Mouse (Mus musculus) MEL (cell line): ENCODE measurements at regions not wholly inside any gene's neighbourhood (a gene's known extent, or its start where the extent isn't known, plus 50 kb on each side); places are given as distances from the start of the nearest gene placed in this dataset.

Experiments
- DNase-seq: peaks from one replicate; pipeline ENCODE4 v3.0.0; 2011; ENCODE audit warnings: low read depth, low spot score
- H3K27ac ChIP-seq: 2 replicates; pipeline ENCODE4 v1.5.1; 2012; ENCODE audit warnings: low read depth, mild to moderate bottlenecking, control low read depth, low read length, moderate library complexity; ENCODE audit not compliant: control insufficient read depth
- H3K27me3 ChIP-seq, 2 experiments: fragments of 150-350 bp in 1 of 2; sonication (generic) in 1 of 2; 2 replicates each; pipeline ENCODE4 v1.6.1; 2012; ENCODE audit warnings: low read length in 2 of 2, mild to moderate bottlenecking in 2 of 2, improper control_type of control experiment in 1 of 2, moderate library complexity in 1 of 2; ENCODE audit not compliant: insufficient read depth in 2 of 2, control insufficient read depth in 1 of 2
- H3K36me3 ChIP-seq, 2 experiments: 2 replicates each; pipeline ENCODE4 v1.6.1; 2012 to 2014; ENCODE audit warnings: low read length in 2 of 2, improper control_type of control experiment in 1 of 2, inconsistent platforms in 1 of 2, mild to moderate bottlenecking in 1 of 2; ENCODE audit not compliant: insufficient read depth in 2 of 2, control insufficient read depth in 1 of 2
- H3K4me1 ChIP-seq, 2 experiments: fragments of 150-350 bp in 1 of 2; sonication (generic) in 1 of 2; 2 replicates each; pipeline ENCODE4 v1.6.1; 2012; ENCODE audit warnings: low read length in 2 of 2, improper control_type of control experiment in 1 of 2, mild to moderate bottlenecking in 1 of 2; ENCODE audit not compliant: insufficient read depth in 2 of 2, control insufficient read depth in 1 of 2
- H3K4me3 ChIP-seq, 2 experiments: fragments of 150-350 bp in 1 of 2; sonication (generic) in 1 of 2; 2 replicates each; pipeline ENCODE4 v1.5.1; 2012; ENCODE audit warnings: low read depth in 2 of 2, low read length in 2 of 2, mild to moderate bottlenecking in 2 of 2, moderate library complexity in 2 of 2, control low read depth in 1 of 2, improper control_type of control experiment in 1 of 2; ENCODE audit not compliant: control insufficient read depth in 1 of 2, insufficient read depth in 1 of 2
- H3K79me2 ChIP-seq: 2 replicates; pipeline ENCODE4 v1.6.1; 2012; ENCODE audit warnings: mild to moderate bottlenecking, low read length, moderate library complexity; ENCODE audit not compliant: control insufficient read depth, poor library complexity, insufficient read depth
- H3K9ac ChIP-seq: 2 replicates; pipeline ENCODE4 v1.6.1; 2012; ENCODE audit warnings: low read depth, mild to moderate bottlenecking, control low read depth, low read length, moderate library complexity; ENCODE audit not compliant: control insufficient read depth, poor library complexity, severe bottlenecking
- H3K9me3 ChIP-seq: fragments of 150-350 bp; sonication (generic); replicated peaks from 2 replicates; pipeline ENCODE4 v1.6.1; 2012; ENCODE audit warnings: mild to moderate bottlenecking, low read length, improper control_type of control experiment, moderate library complexity; ENCODE audit not compliant: insufficient read depth
- CHD2 ChIP-seq: IDR thresholded peaks from 2 replicates; pipeline ENCODE4 v1.6.1; 2011; ENCODE audit warnings: low read length, improper control_type of control experiment
- E2F4 ChIP-seq: IDR thresholded peaks from 2 replicates; pipeline ENCODE4 v1.6.1; 2011; ENCODE audit warnings: low read depth, low read length, improper control_type of control experiment, borderline replicate concordance
- GABPA ChIP-seq: IDR thresholded peaks from 2 replicates; pipeline ENCODE4 v1.6.1; 2012; ENCODE audit warnings: low read depth, mild to moderate bottlenecking, inconsistent platforms, low read length, improper control_type of control experiment, moderate library complexity
- GATA1 ChIP-seq: IDR thresholded peaks from 2 replicates; pipeline ENCODE4 v1.6.1; 2011; ENCODE audit warnings: low read depth, low read length, improper control_type of control experiment
- JUND ChIP-seq: IDR thresholded peaks from 2 replicates; pipeline ENCODE4 v1.6.1; 2011; ENCODE audit warnings: low read depth, mild to moderate bottlenecking, improper control_type of control experiment, low read length
- KAT2A ChIP-seq: conservative IDR thresholded peaks from 2 replicates; pipeline ENCODE4 v1.6.1; 2012; ENCODE audit warnings: low read depth, low read length, improper control_type of control experiment, inconsistent platforms
- MAFK ChIP-seq: IDR thresholded peaks from 2 replicates; pipeline ENCODE4 v1.6.1; 2011; ENCODE audit warnings: low read depth, mild to moderate bottlenecking, low read length, improper control_type of control experiment, borderline replicate concordance
- MAZ ChIP-seq: IDR thresholded peaks from 2 replicates; pipeline ENCODE4 v1.6.1; 2012; ENCODE audit warnings: low read depth, mild to moderate bottlenecking, inconsistent platforms, low read length, improper control_type of control experiment
- MYB ChIP-seq: IDR thresholded peaks from 2 replicates; pipeline ENCODE4 v1.6.1; 2011; ENCODE audit warnings: mild to moderate bottlenecking, low read depth, low read length, improper control_type of control experiment
- NELFE ChIP-seq: IDR thresholded peaks from 2 replicates; pipeline ENCODE4 v1.6.1; 2011; ENCODE audit warnings: low read depth, low read length, improper control_type of control experiment
- NRF1 ChIP-seq: IDR thresholded peaks from 2 replicates; pipeline ENCODE4 v1.6.1; 2014; ENCODE audit warnings: low read depth, mild to moderate bottlenecking, inconsistent platforms, low read length, improper control_type of control experiment, moderate library complexity; ENCODE audit not compliant: poor library complexity, insufficient read depth, severe bottlenecking
- POLR2AphosphoS2 ChIP-seq: IDR thresholded peaks from 2 replicates; pipeline ENCODE4 v1.6.1; 2011; ENCODE audit warnings: low read length, improper control_type of control experiment
- RAD21 ChIP-seq: IDR thresholded peaks from 2 replicates; pipeline ENCODE4 v1.6.1; 2011; ENCODE audit warnings: mild to moderate bottlenecking, low read depth, low read length, improper control_type of control experiment
- RCOR1 ChIP-seq: IDR thresholded peaks from 2 replicates; pipeline ENCODE4 v1.6.1; 2012; ENCODE audit warnings: low read depth, mild to moderate bottlenecking, inconsistent platforms, low read length, improper control_type of control experiment
- SIN3A ChIP-seq: IDR thresholded peaks from 2 replicates; pipeline ENCODE4 v1.6.1; 2012; ENCODE audit warnings: low read length, improper control_type of control experiment, inconsistent platforms
- SMC3 ChIP-seq: IDR thresholded peaks from 2 replicates; pipeline ENCODE4 v1.6.1; 2011; ENCODE audit warnings: low read depth, low read length, improper control_type of control experiment
- TAL1 ChIP-seq: IDR thresholded peaks from 2 replicates; pipeline ENCODE4 v1.6.1; 2012; ENCODE audit warnings: mild to moderate bottlenecking, inconsistent platforms, low read length, moderate library complexity, mixed read lengths
- TCF12 ChIP-seq: IDR thresholded peaks from 2 replicates; pipeline ENCODE4 v1.6.1; 2014; ENCODE audit warnings: low read depth, mild to moderate bottlenecking, inconsistent platforms, low read length, improper control_type of control experiment, moderate library complexity
- USF1 ChIP-seq: IDR thresholded peaks from 2 replicates; pipeline ENCODE4 v1.6.1; 2014; ENCODE audit warnings: low read depth, mild to moderate bottlenecking, inconsistent platforms, low read length, improper control_type of control experiment, moderate library complexity
- USF2 ChIP-seq, 2 experiments: IDR thresholded peaks; 2 replicates each; pipeline ENCODE4 v1.6.1; 2011 to 2012; ENCODE audit warnings: improper control_type of control experiment in 2 of 2, low read length in 2 of 2, borderline replicate concordance in 1 of 2, inconsistent platforms in 1 of 2, low read depth in 1 of 2, mild to moderate bottlenecking in 1 of 2; ENCODE audit not compliant: insufficient read depth in 1 of 2
- ZC3H11A ChIP-seq: IDR thresholded peaks from 2 replicates; pipeline ENCODE4 v1.6.1; 2012; ENCODE audit warnings: low read depth, mild to moderate bottlenecking, inconsistent platforms, low read length, improper control_type of control experiment
- ZKSCAN1 ChIP-seq: IDR thresholded peaks from 2 replicates; pipeline ENCODE4 v1.6.1; 2012; ENCODE audit warnings: low read depth, mild to moderate bottlenecking, inconsistent platforms, low read length, improper control_type of control experiment, moderate library complexity

GRCm38 (mm10) chr13:32479118-32479818 lies 140.7 kb upstream of the Gmds start:
- no peak for TF ChIP-seq POLR2AphosphoS2
- TF ChIP-seq TAL1: no peak
- TF ChIP-seq TCF12: no peak
- no peak for TF ChIP-seq GABPA
- TF ChIP-seq MYB: no peak
- Histone ChIP-seq H3K4me3 (no peak overlapping the region), H3K79me2 (no peaks in the 10 kb centered on the region), H3K9me3 (no peaks in the 10 kb centered on the region), H3K9ac (no peak overlapping the region), H3K27ac (no peak overlapping the region), H3K36me3 (no peaks in the 10 kb centered on the region), H3K4me1 (no peaks in the 10 kb centered on the region), H3K27me3 (peaks cover 0 to 2% of the 10 kb centered on the region in 2 experiments; a peak in 1 of 4 replicates)
- DNase-seq: no peak

GRCm38 (mm10) chr13:32465787-32466186 lies 127.2 kb upstream of the Gmds start:
- H3K79me2 ChIP-seq: no peaks in the 10 kb centered on the region
- no peak overlapping the region for H3K27ac ChIP-seq
- no peak for TF ChIP-seq CHD2
- no peak for TF ChIP-seq NRF1
- TF ChIP-seq ZKSCAN1: no peak
- no peak for TF ChIP-seq SIN3A
- no peak for TF ChIP-seq GATA1
- no peak for TF ChIP-seq RCOR1
- TF ChIP-seq MAFK: no peak
- no peak for TF ChIP-seq E2F4
- TF ChIP-seq NELFE: no peak
- no peak for TF ChIP-seq USF1
- no peak for TF ChIP-seq SMC3
- no peak for TF ChIP-seq USF2 (IDR thresholded peaks at IDR 0.05; ENCODE audit: borderline replicate concordance in 1 of 2, insufficient read depth in 1 of 2, low read depth in 1 of 2, low read length in 2 of 2)
- no peak for TF ChIP-seq KAT2A
- no peak for TF ChIP-seq ZC3H11A
- TF ChIP-seq RAD21: no peak
- TF ChIP-seq GABPA: no peak
- TF ChIP-seq JUND: no peak
- no peak for TF ChIP-seq MAZ
- no peak for TF ChIP-seq MYB
- H3K4me3 ChIP-seq: no peak overlapping the region
- H3K36me3 ChIP-seq: no peaks in the 10 kb centered on the region
- DNase-seq: no peak
- no peaks in the 10 kb centered on the region for H3K9me3 ChIP-seq
- peaks cover 0 to 5% of the 10 kb centered on the region in 2 experiments; a peak in 2 of 4 replicates for H3K27me3 ChIP-seq
- no peaks in the 10 kb centered on the region for H3K4me1 ChIP-seq
- H3K9ac ChIP-seq: no peak overlapping the region
